Mouse (Mus musculus) small intestine, adult 2 months (tissue): ENCODE results near the gene Mtus2.
A peak's percentile ranks its signal among the peaks of the same experiment; 100 is the strongest.

ENCODE experiments used
- CTCF ChIP-seq: fragments of 200-500 bp; IDR thresholded peaks from 2 replicates; pipeline ENCODE4 v1.5.1; 2012; ENCODE audit warnings: low read depth, mild to moderate bottlenecking, control low read depth, inconsistent platforms, low read length, moderate library complexity, mixed read lengths; ENCODE audit not compliant: insufficient replicate concordance, insufficient read length; ENCODE audit errors: extremely low read depth
- POLR2A ChIP-seq: fragments of 200-500 bp; IDR thresholded peaks from 2 replicates; pipeline ENCODE4 v1.6.1; 2012; ENCODE audit warnings: low read depth, mild to moderate bottlenecking, control low read depth, inconsistent platforms, low read length, moderate library complexity

GRCm38 (mm10) chr5:147956821-147957564 is at the start of gene Mtus2:
- TF ChIP-seq CTCF (peak; percentile 73), POLR2A (no peak)
